Mouse (Mus musculus): Measurements from ENCODE around the gene Batf. TPM values are rescaled to one million over a fixed set of nuclear protein-coding genes. Genes with fewer than 3 reads are reported as not detected.

Batf gene
- polyA plus RNA-seq, 1 experiment from 2014 or later = 1.5 TPM

- DNase-seq (ENCODE audit: low spot score) (no peak), ATAC-seq (no peak)
- Histone ChIP-seq H3K27ac (ENCODE audit: low read depth, low read length) (0 out of 2 replicates have a peak overlapping the region, but pooled peaks have one; percentile 5), H3K9ac (ENCODE audit: low read length) (peak overlapping the region; percentile 49), H3K4me2 (ENCODE audit: low read length) (peak overlapping the region; percentile 47), H3K4me3 (ENCODE audit: low read depth, low read length) (peak overlapping the region; percentile 21), H3K4me1 (ENCODE audit: control insufficient read depth, insufficient read depth, low read length) (peaks cover 4% of the 10 kb centered on the region; the same call in 1 of the 2 replicates), H3K9me3 (replicated peaks; ENCODE audit: control insufficient read depth, low read length) (no peaks in the 10 kb centered on the region), H3K27me3 (replicated peaks; ENCODE audit: control insufficient read depth, insufficient read depth, low read length) (peaks cover 3% of the 10 kb centered on the region; the same call in 1 of the 2 replicates), H3K36me3 (ENCODE audit: control insufficient read depth, insufficient read depth, low read length) (no peaks in the 10 kb centered on the region)
- WGBS = 24% methylated on average over 17 of the region's 17 CpGs
Observed at GRCm38 (mm10) chr12:85705831-85706530, 19.5 kb downstream of the Batf start.

- ATAC-seq (no peak), DNase-seq (ENCODE audit: low spot score) (no peak)
- H3K27ac ChIP-seq (ENCODE audit: low read depth, low read length) = no peak overlapping the region
- no peaks in the 10 kb centered on the region for H3K36me3 ChIP-seq (ENCODE audit: control insufficient read depth, insufficient read depth, low read length)
- no peak overlapping the region for H3K4me2 ChIP-seq (ENCODE audit: low read length)
- no peak overlapping the region for H3K4me3 ChIP-seq (ENCODE audit: low read depth, low read length)
- peaks cover 3% of the 10 kb centered on the region; the same call in 1 of the 2 replicates for H3K27me3 ChIP-seq (replicated peaks; ENCODE audit: control insufficient read depth, insufficient read depth, low read length)
- no peaks in the 10 kb centered on the region for H3K9me3 ChIP-seq (replicated peaks; ENCODE audit: control insufficient read depth, low read length)
- WGBS = 81% methylated on average over 4 of the region's 4 CpGs
- H3K9ac ChIP-seq (ENCODE audit: low read length) = no peak overlapping the region
- peaks cover 4% of the 10 kb centered on the region; the same call in 1 of the 2 replicates for H3K4me1 ChIP-seq (ENCODE audit: control insufficient read depth, insufficient read depth, low read length)
Observed at GRCm38 (mm10) chr12:85706906-85707305, 20.4 kb downstream of the Batf start.

GRCm38 (mm10) chr12:85707391-85707790 is 20.9 kb downstream of the Batf start:
- Histone ChIP-seq H3K9me3 (replicated peaks; ENCODE audit: control insufficient read depth, low read length) (no peaks in the 10 kb centered on the region), H3K36me3 (ENCODE audit: control insufficient read depth, insufficient read depth, low read length) (no peaks in the 10 kb centered on the region), H3K4me2 (ENCODE audit: low read length) (no peak overlapping the region), H3K4me3 (ENCODE audit: low read depth, low read length) (no peak overlapping the region), H3K9ac (ENCODE audit: low read length) (no peak overlapping the region), H3K27ac (ENCODE audit: low read depth, low read length) (no peak overlapping the region), H3K4me1 (ENCODE audit: control insufficient read depth, insufficient read depth, low read length) (peaks cover 4% of the 10 kb centered on the region; the same call in 1 of the 2 replicates), H3K27me3 (replicated peaks; ENCODE audit: control insufficient read depth, insufficient read depth, low read length) (peaks cover 3% of the 10 kb centered on the region; the same call in 1 of the 2 replicates)
- WGBS = 93% methylated on average over 11 of the region's 11 CpGs
- no peak for ATAC-seq
- no peak for DNase-seq (ENCODE audit: low spot score)

GRCm38 (mm10) chr12:85708556-85708955 is 22.1 kb downstream of the Batf start:
- DNase-seq (ENCODE audit: low spot score) = no peak
- Histone ChIP-seq H3K4me2 (ENCODE audit: low read length) (no peak overlapping the region), H3K36me3 (ENCODE audit: control insufficient read depth, insufficient read depth, low read length) (no peaks in the 10 kb centered on the region), H3K4me1 (ENCODE audit: control insufficient read depth, insufficient read depth, low read length) (peaks cover 4% of the 10 kb centered on the region; the same call in 1 of the 2 replicates), H3K9me3 (replicated peaks; ENCODE audit: control insufficient read depth, low read length) (no peaks in the 10 kb centered on the region), H3K9ac (ENCODE audit: low read length) (no peak overlapping the region), H3K27ac (ENCODE audit: low read depth, low read length) (no peak overlapping the region), H3K27me3 (replicated peaks; ENCODE audit: control insufficient read depth, insufficient read depth, low read length) (peaks cover 3% of the 10 kb centered on the region; the same call in 1 of the 2 replicates), H3K4me3 (ENCODE audit: low read depth, low read length) (no peak overlapping the region)
- 90% methylated on average over 12 of the region's 12 CpGs for WGBS
- no peak for ATAC-seq

GRCm38 (mm10) chr12:85710695-85711094 is 24.2 kb downstream of the Batf start:
- peaks cover 3% of the 10 kb centered on the region; the same call in 1 of the 2 replicates for H3K4me1 ChIP-seq (ENCODE audit: control insufficient read depth, insufficient read depth, low read length)
- H3K27me3 ChIP-seq (replicated peaks; ENCODE audit: control insufficient read depth, insufficient read depth, low read length) = no peaks in the 10 kb centered on the region; the same call in 1 of the 2 replicates
- H3K4me2 ChIP-seq (ENCODE audit: low read length) = no peak overlapping the region
- no peak overlapping the region for H3K4me3 ChIP-seq (ENCODE audit: low read depth, low read length)
- DNase-seq (ENCODE audit: low spot score) (no peak), ATAC-seq (no peak)
- no peak overlapping the region for H3K9ac ChIP-seq (ENCODE audit: low read length)
- H3K27ac ChIP-seq (ENCODE audit: low read depth, low read length) = no peak overlapping the region
- no peaks in the 10 kb centered on the region for H3K36me3 ChIP-seq (ENCODE audit: control insufficient read depth, insufficient read depth, low read length)
- 78% methylated on average over 7 of the region's 7 CpGs for WGBS
- no peaks in the 10 kb centered on the region for H3K9me3 ChIP-seq (replicated peaks; ENCODE audit: control insufficient read depth, low read length)

- 92% methylated on average over 2 of the region's 2 CpGs for WGBS
- Histone ChIP-seq H3K4me1 (ENCODE audit: control insufficient read depth, insufficient read depth, low read length) (no peaks in the 10 kb centered on the region), H3K4me2 (ENCODE audit: low read length) (no peak overlapping the region), H3K36me3 (ENCODE audit: control insufficient read depth, insufficient read depth, low read length) (no peaks in the 10 kb centered on the region), H3K27ac (ENCODE audit: low read depth, low read length) (no peak overlapping the region), H3K9ac (ENCODE audit: low read length) (no peak overlapping the region), H3K9me3 (replicated peaks; ENCODE audit: control insufficient read depth, low read length) (no peaks in the 10 kb centered on the region), H3K27me3 (replicated peaks; ENCODE audit: control insufficient read depth, insufficient read depth, low read length) (no peaks in the 10 kb centered on the region), H3K4me3 (ENCODE audit: low read depth, low read length) (no peak overlapping the region)
- no peak for ATAC-seq
- DNase-seq (ENCODE audit: low spot score) = no peak
Observed at GRCm38 (mm10) chr12:85712587-85712986, 26.1 kb downstream of the Batf start.

- Histone ChIP-seq H3K9me3 (replicated peaks; ENCODE audit: control insufficient read depth, low read length) (no peaks in the 10 kb centered on the region), H3K4me1 (ENCODE audit: control insufficient read depth, insufficient read depth, low read length) (no peaks in the 10 kb centered on the region), H3K27ac (ENCODE audit: low read depth, low read length) (no peak overlapping the region), H3K4me2 (ENCODE audit: low read length) (no peak overlapping the region), H3K4me3 (ENCODE audit: low read depth, low read length) (no peak overlapping the region), H3K36me3 (ENCODE audit: control insufficient read depth, insufficient read depth, low read length) (no peaks in the 10 kb centered on the region), H3K9ac (ENCODE audit: low read length) (no peak overlapping the region), H3K27me3 (replicated peaks; ENCODE audit: control insufficient read depth, insufficient read depth, low read length) (no peaks in the 10 kb centered on the region)
- 93% methylated on average over 5 of the region's 5 CpGs for WGBS
- no peak for ATAC-seq
- DNase-seq (ENCODE audit: low spot score) = no peak
Observed at GRCm38 (mm10) chr12:85714126-85714525, 27.7 kb downstream of the Batf start.

GRCm38 (mm10) chr12:85725306-85725705 is 38.8 kb downstream of the Batf start:
- Histone ChIP-seq H3K27ac (ENCODE audit: low read depth, low read length) (no peak overlapping the region), H3K4me1 (ENCODE audit: control insufficient read depth, insufficient read depth, low read length) (no peaks in the 10 kb centered on the region), H3K36me3 (ENCODE audit: control insufficient read depth, insufficient read depth, low read length) (no peaks in the 10 kb centered on the region), H3K27me3 (replicated peaks; ENCODE audit: control insufficient read depth, insufficient read depth, low read length) (0 out of 2 replicates have a peak, but pooled peaks cover 3% of the 10 kb centered on the region), H3K4me2 (ENCODE audit: low read length) (no peak overlapping the region), H3K9ac (ENCODE audit: low read length) (no peak overlapping the region), H3K4me3 (ENCODE audit: low read depth, low read length) (no peak overlapping the region), H3K9me3 (replicated peaks; ENCODE audit: control insufficient read depth, low read length) (no peaks in the 10 kb centered on the region)
- DNase-seq (ENCODE audit: low spot score) (no peak), ATAC-seq (no peak)
- 84% methylated on average over 4 of the region's 4 CpGs for WGBS

- H3K4me3 ChIP-seq (ENCODE audit: low read depth, low read length) = no peak overlapping the region
- DNase-seq (ENCODE audit: low spot score) (no peak), ATAC-seq (no peak)
- H3K4me1 ChIP-seq (ENCODE audit: control insufficient read depth, insufficient read depth, low read length) = no peaks in the 10 kb centered on the region
- H3K9me3 ChIP-seq (replicated peaks; ENCODE audit: control insufficient read depth, low read length) = no peaks in the 10 kb centered on the region
- 62% methylated on average over 6 of the region's 6 CpGs for WGBS
- H3K4me2 ChIP-seq (ENCODE audit: low read length) = no peak overlapping the region
- no peaks in the 10 kb centered on the region for H3K36me3 ChIP-seq (ENCODE audit: control insufficient read depth, insufficient read depth, low read length)
- 0 out of 2 replicates have a peak, but pooled peaks cover 3% of the 10 kb centered on the region for H3K27me3 ChIP-seq (replicated peaks; ENCODE audit: control insufficient read depth, insufficient read depth, low read length)
- H3K9ac ChIP-seq (ENCODE audit: low read length) = no peak overlapping the region
- no peak overlapping the region for H3K27ac ChIP-seq (ENCODE audit: low read depth, low read length)
Observed at GRCm38 (mm10) chr12:85726729-85727397, 40.4 kb downstream of the Batf start.
